Mouse (Mus musculus): ENCODE measurements around the gene Golim4. TPM values are rescaled to one million over a fixed set of nuclear protein-coding genes. Genes with fewer than 3 reads are reported as not detected.

Golim4 gene
- polyA plus RNA-seq, 1 experiment from 2014 or later = 54.0 TPM

DNA sequence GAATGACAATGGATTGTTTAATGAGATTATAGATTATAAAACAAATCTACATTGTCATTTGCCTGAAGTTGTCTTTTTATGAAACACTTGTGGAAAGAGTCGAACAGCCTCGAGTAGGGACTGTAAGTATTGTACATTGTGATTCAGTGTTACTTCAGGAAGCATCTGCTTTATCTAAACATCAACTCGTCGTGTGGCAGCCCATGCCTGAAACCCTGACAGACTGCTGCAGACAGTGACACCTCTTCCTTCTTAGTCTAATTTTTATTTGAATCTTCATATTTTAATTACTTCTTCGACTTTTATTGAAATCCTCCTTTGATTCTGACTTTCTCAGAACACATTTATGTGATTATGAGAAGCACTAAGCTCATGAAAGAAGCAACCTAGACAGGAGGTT, 7.4 kb downstream of the Golim4 start:
- Histone ChIP-seq H3K27ac (replicated peaks) (no peak overlapping the region), H3K4me2 (replicated peaks) (no peak overlapping the region), H3K9me3 (no peaks in the 10 kb centered on the region), H3K9ac (replicated peaks) (no peak overlapping the region), H3K27me3 (no peaks in the 10 kb centered on the region), H3K4me3 (no peak overlapping the region), H3K4me1 (peaks cover 20% of the 10 kb centered on the region), H3K36me3 (0 out of 2 replicates have a peak, but pooled peaks cover 10% of the 10 kb centered on the region)
- WGBS = 85% methylated on average over 5 of the region's 5 CpGs
- no peak for ATAC-seq (ENCODE audit: low FRiP score, low read depth)

DNA sequence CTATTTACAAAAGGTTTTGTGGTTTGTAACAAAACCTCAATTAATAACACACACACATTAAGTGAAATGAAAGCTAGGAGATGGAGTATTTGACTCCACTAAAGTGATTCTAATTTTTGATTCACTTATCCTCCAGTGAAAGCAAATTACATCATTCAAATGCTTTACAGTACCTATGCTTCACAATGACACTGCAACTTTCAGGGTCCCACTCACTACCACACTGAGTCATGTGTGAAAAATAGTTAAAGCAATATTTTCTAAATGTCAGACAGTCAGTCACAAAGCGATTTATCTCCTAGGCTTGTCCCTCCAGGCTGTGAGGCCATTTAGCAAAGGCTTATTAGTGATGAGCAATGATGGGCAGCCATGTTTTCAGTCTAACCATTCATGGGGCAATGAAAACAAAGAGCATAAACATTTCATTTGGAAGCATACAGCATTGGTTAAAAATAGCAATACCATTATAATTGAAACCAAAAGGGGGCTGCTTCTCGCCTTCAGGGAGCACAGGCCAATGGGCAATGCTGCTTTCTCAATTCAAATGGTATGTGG, 8.1 kb downstream of the Golim4 start:
- no peaks in the 10 kb centered on the region for H3K9me3 ChIP-seq
- no peak overlapping the region for H3K27ac ChIP-seq (replicated peaks)
- H3K4me3 ChIP-seq = no peak overlapping the region
- ATAC-seq (ENCODE audit: low FRiP score, low read depth) = no peak
- no peak overlapping the region for H3K4me2 ChIP-seq (replicated peaks)
- 84% methylated on average over 2 of the region's 2 CpGs for WGBS
- no peaks in the 10 kb centered on the region for H3K27me3 ChIP-seq
- H3K4me1 ChIP-seq = peaks cover 12% of the 10 kb centered on the region; the same call in 1 of the 2 replicates
- H3K9ac ChIP-seq (replicated peaks) = no peak overlapping the region
- 0 out of 2 replicates have a peak, but pooled peaks cover 10% of the 10 kb centered on the region for H3K36me3 ChIP-seq

DNA sequence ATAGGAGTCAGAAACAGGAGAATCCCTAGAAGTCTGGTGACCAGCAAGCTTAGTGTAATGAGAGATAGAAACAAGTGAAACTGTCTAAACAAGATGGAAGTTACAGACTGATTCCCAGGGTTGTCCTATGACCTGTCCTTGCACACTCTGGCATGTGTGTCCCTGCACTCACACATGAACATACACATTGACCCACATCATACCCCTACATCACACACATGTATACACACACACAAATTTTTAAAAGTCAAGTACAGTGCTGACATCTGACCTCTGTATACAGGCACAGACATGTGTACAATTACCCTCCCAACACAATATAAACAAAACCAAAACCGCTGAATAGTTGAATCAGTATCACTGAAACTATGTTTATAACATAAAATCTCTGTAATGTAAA, 8.7 kb downstream of the Golim4 start:
- Histone ChIP-seq H3K9me3 (no peaks in the 10 kb centered on the region), H3K4me2 (replicated peaks) (no peak overlapping the region), H3K4me3 (no peak overlapping the region), H3K4me1 (peaks cover 8% of the 10 kb centered on the region; the same call in 1 of the 2 replicates), H3K27ac (replicated peaks) (no peak overlapping the region), H3K9ac (replicated peaks) (no peak overlapping the region), H3K36me3 (0 out of 2 replicates have a peak, but pooled peaks cover 10% of the 10 kb centered on the region), H3K27me3 (no peaks in the 10 kb centered on the region)
- peak; percentile 14; the same call in 1 of the 2 replicates for ATAC-seq (ENCODE audit: low FRiP score, low read depth)
- WGBS = 97% methylated on average over 1 of the region's 1 CpGs

DNA sequence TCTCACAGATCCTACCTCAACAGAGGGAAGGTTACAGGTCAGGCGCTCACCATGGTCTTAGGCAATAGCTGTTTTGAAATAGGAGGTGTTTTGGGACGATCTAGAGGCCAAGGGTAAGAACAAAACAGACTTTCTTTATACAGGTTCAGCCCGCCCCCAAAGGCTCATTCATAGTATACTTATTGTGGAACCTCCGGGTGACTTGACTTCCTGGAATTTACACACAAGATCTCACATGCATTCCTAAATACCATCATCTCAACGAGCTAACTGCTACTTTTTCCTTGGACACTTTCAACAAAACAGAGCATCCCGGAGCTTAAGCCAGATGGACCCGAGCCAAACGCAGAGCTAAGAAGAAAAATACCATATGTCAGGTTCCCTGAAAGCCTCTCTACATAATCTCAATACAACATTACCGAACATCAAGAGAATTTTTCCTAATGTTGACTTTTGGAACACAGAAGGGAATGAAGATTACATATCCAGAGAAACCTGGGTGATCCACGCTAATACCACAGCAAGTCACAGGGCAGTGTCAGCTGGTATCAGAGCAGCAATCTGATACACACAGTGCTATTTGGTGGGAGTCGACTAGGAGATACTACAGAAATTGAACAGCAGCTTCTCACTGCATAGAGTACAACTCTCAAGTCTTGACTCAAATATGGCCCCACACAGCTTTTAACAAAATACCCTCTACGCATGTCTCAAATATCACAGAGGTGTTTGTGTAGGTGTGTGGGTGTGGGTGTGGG, 14.3 kb downstream of the Golim4 start:
- no peak overlapping the region for H3K4me2 ChIP-seq (replicated peaks)
- H3K4me3 ChIP-seq = no peak overlapping the region
- no peak overlapping the region for H3K9ac ChIP-seq (replicated peaks)
- 82% methylated on average over 12 of the region's 12 CpGs for WGBS
- H3K36me3 ChIP-seq = 0 out of 2 replicates have a peak, but pooled peaks cover 10% of the 10 kb centered on the region
- no peaks in the 10 kb centered on the region for H3K4me1 ChIP-seq
- no peaks in the 10 kb centered on the region for H3K27me3 ChIP-seq
- ATAC-seq (ENCODE audit: low FRiP score, low read depth) = no peak
- H3K27ac ChIP-seq (replicated peaks) = no peak overlapping the region
- H3K9me3 ChIP-seq = no peaks in the 10 kb centered on the region

DNA sequence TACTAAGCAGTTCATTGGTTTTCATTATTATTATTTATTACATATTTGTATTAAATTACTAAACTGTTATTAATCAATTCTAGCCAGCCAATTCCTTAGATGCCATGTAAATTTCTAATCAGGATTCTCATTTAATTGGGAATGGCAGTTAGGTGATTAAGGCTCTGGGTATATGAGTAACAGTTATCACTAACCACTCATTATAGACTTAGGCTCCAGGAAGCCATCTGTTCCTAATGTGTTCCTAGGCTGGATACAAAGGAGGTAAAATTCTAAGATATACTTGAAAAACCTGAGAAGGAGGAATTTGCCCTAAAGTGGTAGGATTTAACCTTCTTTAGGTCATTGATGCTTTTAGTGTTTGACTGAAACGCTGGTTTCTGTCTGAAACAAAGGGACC, 14.9 kb downstream of the Golim4 start:
- Histone ChIP-seq H3K9me3 (no peaks in the 10 kb centered on the region), H3K27ac (replicated peaks) (no peak overlapping the region), H3K4me1 (no peaks in the 10 kb centered on the region), H3K9ac (replicated peaks) (no peak overlapping the region), H3K27me3 (no peaks in the 10 kb centered on the region), H3K4me2 (replicated peaks) (no peak overlapping the region), H3K36me3 (0 out of 2 replicates have a peak, but pooled peaks cover 10% of the 10 kb centered on the region), H3K4me3 (no peak overlapping the region)
- no peak for ATAC-seq (ENCODE audit: low FRiP score, low read depth)
- 69% methylated on average over 1 of the region's 1 CpGs for WGBS

DNA sequence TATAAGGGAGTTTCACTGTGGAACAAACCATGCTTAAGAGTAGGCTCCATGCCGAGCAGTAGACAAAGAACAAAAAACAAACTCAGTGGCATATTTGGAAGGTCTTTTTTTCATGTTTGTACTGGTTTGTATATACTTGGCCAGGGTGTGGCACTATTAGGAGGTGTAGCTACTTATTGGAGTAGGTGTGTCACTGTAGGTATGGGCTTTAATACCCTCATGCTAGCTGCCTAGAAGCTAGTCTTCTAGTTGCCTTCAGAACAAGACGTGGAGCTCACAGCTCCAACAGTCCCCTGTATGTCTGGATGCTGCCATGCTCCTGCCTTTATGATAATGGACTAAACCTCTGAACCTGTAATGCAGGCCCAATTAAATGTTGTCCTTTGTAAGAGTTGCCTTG, 20.6 kb downstream of the Golim4 start:
- Histone ChIP-seq H3K9me3 (peaks cover 5% of the 10 kb centered on the region; the same call in 1 of the 2 replicates), H3K4me2 (replicated peaks) (no peak overlapping the region), H3K27me3 (no peaks in the 10 kb centered on the region), H3K27ac (replicated peaks) (no peak overlapping the region), H3K4me1 (no peaks in the 10 kb centered on the region), H3K4me3 (no peak overlapping the region), H3K9ac (replicated peaks) (no peak overlapping the region), H3K36me3 (peaks cover 8% of the 10 kb centered on the region; the same call in 1 of the 2 replicates)
- no peak for ATAC-seq (ENCODE audit: low FRiP score, low read depth)
- 86% methylated on average over 2 of the region's 2 CpGs for WGBS

DNA sequence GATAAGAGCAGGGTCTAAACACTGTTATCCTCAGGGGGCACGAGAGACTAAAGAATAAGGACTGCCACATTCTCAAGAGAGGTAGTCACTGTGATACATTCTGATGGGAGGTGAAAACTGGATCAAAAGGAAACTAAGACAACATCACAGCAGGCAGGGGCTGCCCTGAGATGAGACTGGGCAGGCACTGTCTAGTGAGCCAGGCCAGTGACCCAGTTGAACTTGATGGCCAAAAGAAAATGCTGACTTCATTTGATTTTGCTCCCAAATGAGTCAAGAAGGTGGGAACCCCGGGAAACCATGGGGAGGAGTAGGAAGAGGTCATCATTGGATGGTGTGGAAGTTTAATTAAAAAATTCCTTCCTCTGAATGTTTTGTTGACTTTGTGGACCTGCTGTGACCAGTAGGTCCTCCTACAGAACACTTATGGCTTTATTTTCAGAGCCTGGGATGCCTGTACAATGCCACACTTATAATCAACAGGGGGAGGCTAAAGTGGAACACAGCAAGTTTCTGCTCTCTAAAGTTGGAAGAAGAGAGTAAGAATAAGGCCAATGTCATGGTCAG, 26.0 kb downstream of the Golim4 start:
- no peak overlapping the region for H3K9ac ChIP-seq (replicated peaks)
- H3K4me3 ChIP-seq = no peak overlapping the region
- no peak overlapping the region for H3K27ac ChIP-seq (replicated peaks)
- H3K9me3 ChIP-seq = peaks cover 5% of the 10 kb centered on the region; the same call in 1 of the 2 replicates
- peaks cover 8% of the 10 kb centered on the region; the same call in 1 of the 2 replicates for H3K36me3 ChIP-seq
- no peak for ATAC-seq (ENCODE audit: low FRiP score, low read depth)
- no peak overlapping the region for H3K4me2 ChIP-seq (replicated peaks)
- H3K4me1 ChIP-seq = peaks cover 3% of the 10 kb centered on the region; the same call in 1 of the 2 replicates
- WGBS = 83% methylated on average over 2 of the region's 2 CpGs
- H3K27me3 ChIP-seq = no peaks in the 10 kb centered on the region

DNA sequence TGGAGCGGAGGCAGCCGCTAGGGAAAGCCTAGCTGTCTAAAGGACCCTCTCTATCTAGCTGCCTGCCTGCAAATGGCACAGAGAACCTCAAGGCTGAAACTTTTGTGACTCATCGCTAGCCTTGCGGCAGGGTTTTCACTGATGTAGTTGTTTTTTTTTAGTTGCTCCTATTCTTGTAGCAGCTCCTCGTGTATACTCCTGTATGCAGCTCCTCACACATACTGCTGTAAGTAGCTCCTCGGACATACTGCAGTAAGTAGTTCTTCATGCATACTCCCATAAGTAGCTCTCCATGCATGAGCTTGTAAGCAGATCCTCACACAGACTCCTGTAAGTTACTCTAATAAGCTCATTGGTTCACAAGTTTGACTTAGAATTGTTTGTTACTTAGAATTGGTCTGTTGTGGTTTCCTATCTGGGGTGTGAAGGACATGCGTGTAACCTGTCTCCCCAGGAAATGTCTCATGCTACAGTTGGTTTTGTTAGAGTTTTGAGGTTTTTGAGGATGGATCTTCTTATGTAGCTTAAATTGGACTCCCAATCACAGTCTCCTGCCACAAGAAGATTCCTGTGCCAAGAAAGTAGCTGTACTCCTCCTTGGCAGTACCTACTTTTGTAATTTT, 26.7 kb downstream of the Golim4 start:
- Histone ChIP-seq H3K36me3 (peaks cover 8% of the 10 kb centered on the region; the same call in 1 of the 2 replicates), H3K9me3 (peaks cover 5% of the 10 kb centered on the region; the same call in 1 of the 2 replicates), H3K4me3 (no peak overlapping the region), H3K27ac (replicated peaks) (no peak overlapping the region), H3K4me1 (peaks cover 3% of the 10 kb centered on the region; the same call in 1 of the 2 replicates), H3K9ac (replicated peaks) (no peak overlapping the region), H3K4me2 (replicated peaks) (no peak overlapping the region), H3K27me3 (no peaks in the 10 kb centered on the region)
- no peak for ATAC-seq (ENCODE audit: low FRiP score, low read depth)
- WGBS = 91% methylated on average over 7 of the region's 7 CpGs

DNA sequence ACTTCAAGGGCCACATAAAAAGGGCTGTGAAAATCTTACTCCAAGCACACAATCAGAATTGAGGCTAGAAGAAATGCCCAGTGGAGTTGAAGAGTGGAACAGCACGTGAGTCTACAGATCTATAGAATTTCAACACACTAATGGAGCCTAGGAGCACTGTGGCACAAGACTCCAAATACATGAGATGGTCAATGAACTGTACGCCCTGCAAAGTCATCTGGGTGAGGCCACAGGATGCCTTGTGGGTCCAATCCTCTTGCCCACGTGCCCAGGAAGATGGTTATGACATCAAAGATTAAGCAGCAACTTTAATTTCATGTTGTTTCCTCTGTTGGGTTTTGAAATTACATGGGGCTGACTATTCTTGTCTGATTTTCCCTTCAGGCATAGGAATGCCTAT, 30.4 kb downstream of the Golim4 start:
- Histone ChIP-seq H3K4me1 (peaks cover 6% of the 10 kb centered on the region; the same call in 1 of the 2 replicates), H3K4me2 (replicated peaks) (no peak overlapping the region), H3K36me3 (no peaks in the 10 kb centered on the region), H3K4me3 (no peak overlapping the region), H3K9ac (replicated peaks) (no peak overlapping the region), H3K27me3 (no peaks in the 10 kb centered on the region), H3K9me3 (no peaks in the 10 kb centered on the region), H3K27ac (replicated peaks) (no peak overlapping the region)
- WGBS = 76% methylated on average over 3 of the region's 3 CpGs
- no peak for ATAC-seq (ENCODE audit: low FRiP score, low read depth)

DNA sequence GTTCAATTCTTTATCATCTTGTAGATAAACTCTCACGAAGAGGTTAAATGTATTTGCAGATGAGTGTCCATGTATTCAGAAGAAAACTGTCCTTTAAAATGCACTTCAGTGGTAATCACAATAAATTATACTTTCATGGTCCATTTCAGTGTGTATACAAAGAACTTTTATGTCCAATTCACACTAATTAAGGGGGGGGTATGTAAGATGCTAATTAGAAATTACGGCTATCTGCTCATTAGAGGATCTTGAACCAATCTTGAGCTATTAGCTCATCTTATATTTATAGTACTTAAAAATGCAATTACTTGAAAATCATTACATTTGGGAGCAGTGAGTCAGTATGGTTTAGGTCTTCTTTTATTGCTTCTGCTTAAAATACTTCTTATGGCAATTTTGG, 31.6 kb downstream of the Golim4 start:
- Histone ChIP-seq H3K27ac (replicated peaks) (no peak overlapping the region), H3K27me3 (no peaks in the 10 kb centered on the region), H3K4me3 (no peak overlapping the region), H3K4me2 (replicated peaks) (no peak overlapping the region), H3K9me3 (no peaks in the 10 kb centered on the region), H3K9ac (replicated peaks) (no peak overlapping the region), H3K36me3 (no peaks in the 10 kb centered on the region), H3K4me1 (peaks cover 6% of the 10 kb centered on the region; the same call in 1 of the 2 replicates)
- ATAC-seq (ENCODE audit: low FRiP score, low read depth) = no peak
- 82% methylated on average over 2 of the region's 2 CpGs for WGBS

DNA sequence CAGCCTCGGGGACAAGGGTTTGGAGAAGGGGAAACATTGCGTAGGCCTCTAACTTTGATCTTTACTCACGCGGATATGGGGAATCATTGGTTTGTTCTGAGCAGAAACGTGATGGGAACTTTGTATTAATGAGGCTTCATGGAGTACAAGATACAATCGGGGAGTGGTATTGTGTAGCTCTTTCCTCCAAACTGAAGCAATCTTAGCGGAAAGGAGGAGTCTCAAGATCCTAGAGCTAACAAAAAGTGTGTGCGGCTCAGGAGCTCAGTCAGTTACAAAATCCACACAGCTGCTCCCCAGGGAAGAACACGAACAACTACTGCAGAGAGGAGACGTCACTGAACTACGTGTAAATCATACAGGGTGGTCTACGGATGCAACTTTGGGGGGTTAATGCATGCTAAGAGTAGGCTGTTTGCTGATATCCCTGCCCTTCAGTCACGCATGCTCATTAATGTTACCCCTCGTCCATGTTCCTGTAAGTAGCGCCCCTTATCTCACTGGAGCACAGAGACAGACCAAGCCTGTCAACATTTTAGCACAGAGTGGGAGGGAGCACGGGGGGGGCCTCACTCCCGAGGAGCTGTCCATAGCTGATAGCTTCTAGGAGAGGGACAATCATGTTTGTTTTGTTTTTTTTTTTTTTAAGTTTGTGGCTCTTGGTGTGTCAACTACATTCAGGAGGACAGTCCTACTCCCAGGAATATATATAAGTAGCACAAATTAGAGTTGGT, 38.8 kb downstream of the Golim4 start:
- H3K4me1 ChIP-seq = 0 out of 2 replicates have a peak, but pooled peaks cover 3% of the 10 kb centered on the region
- H3K4me3 ChIP-seq = no peak overlapping the region
- no peaks in the 10 kb centered on the region for H3K36me3 ChIP-seq
- no peak overlapping the region for H3K27ac ChIP-seq (replicated peaks)
- ATAC-seq (ENCODE audit: low FRiP score, low read depth) = no peak; the same call in 1 of the 2 replicates
- no peaks in the 10 kb centered on the region for H3K27me3 ChIP-seq
- H3K9me3 ChIP-seq = no peaks in the 10 kb centered on the region
- WGBS = 93% methylated on average over 17 of the region's 17 CpGs
- H3K9ac ChIP-seq (replicated peaks) = no peak overlapping the region
- H3K4me2 ChIP-seq (replicated peaks) = no peak overlapping the region

All from midbrain, embryonic 12.5 days (tissue).